Mouse (Mus musculus): ENCODE results near the gene Angptl8.
"Not testable (repeated sequence)": the region's sequence is repeated elsewhere in the genome, so short reads cannot be mapped to it uniquely, and the experiment has no call there.

Gene Angptl8

GRCm38 (mm10) chr9:21835258-21835912, at the start of gene Angptl8:
Angptl8 (plus strand) TSS chr9:21835510.
- no peak for DNase-seq (ENCODE audit: low read depth)

DNA sequence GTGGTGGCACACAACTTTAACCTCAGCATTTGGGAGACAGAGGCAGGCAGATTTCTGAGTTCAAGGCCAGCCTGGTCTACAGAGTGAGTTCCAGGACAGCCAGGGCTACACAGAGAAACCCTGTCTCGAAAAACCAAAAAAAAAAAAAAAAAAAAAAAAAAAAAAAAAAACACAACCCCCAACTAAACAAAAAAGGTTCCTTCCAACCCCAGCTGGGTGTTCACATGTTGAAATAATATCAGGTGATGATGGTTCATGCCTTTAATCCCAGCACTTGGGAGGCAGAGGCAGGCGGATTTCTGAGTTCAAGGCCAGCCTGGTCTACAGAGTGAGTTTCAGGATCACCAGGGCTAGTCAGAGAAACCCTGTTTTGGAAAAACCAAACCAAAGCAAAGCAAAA, 49.0 kb upstream of the Angptl8 start:
- DNase-seq (ENCODE audit: low read depth), result not testable (repeated sequence)

GRCm38 (mm10) chr9:21786906-21787305, 48.4 kb upstream of the Angptl8 start:
- DNase-seq (ENCODE audit: low read depth), result peak; percentile 37

DNA sequence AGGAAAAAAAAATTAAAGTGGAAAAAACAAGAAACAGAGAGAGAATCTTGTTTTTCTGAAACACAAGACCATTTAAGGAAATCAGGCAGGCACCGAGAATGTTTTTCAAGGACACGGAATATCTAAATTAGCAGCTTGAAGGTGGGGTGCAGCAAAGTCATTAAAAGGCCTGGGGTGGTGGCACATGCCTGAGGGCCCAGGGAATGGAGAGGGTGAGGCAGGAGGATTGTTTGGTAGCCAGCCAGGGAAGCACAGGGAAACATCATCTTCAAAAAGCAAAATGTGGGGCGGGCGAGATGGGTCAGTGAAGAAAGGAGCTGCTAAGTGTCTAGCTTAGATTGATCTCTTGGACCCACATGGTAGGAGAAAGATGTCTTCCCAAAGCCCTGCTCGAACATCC, 47.7 kb upstream of the Angptl8 start:
- DNase-seq (ENCODE audit: low read depth), result no peak

GRCm38 (mm10) chr9:21788234-21788633, 47.1 kb upstream of the Angptl8 start:
- DNase-seq (ENCODE audit: low read depth), result no peak

DNA sequence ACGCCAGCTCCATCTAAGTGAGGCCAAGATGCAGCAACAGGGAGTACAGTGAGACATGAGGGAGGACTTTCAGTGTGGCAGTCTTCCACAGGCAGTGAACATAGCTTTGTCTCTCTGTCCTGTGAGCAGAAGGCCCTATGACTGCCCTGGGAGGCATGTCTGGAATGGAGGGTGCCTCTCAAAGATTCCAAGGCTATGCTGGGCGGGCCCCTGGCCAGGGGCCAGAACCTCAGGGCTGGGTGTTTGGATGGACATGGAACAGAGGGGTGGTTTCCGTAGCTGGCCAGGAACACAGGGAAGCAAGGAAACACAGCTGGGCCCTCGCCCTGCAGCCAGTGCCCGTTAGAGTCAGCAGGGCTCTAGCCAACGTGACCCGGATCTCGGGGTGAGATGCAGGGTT, 43.4 kb upstream of the Angptl8 start:
- no peak for DNase-seq (ENCODE audit: low read depth)

GRCm38 (mm10) chr9:21792644-21793043, 42.7 kb upstream of the Angptl8 start:
- no peak for DNase-seq (ENCODE audit: low read depth)

DNA sequence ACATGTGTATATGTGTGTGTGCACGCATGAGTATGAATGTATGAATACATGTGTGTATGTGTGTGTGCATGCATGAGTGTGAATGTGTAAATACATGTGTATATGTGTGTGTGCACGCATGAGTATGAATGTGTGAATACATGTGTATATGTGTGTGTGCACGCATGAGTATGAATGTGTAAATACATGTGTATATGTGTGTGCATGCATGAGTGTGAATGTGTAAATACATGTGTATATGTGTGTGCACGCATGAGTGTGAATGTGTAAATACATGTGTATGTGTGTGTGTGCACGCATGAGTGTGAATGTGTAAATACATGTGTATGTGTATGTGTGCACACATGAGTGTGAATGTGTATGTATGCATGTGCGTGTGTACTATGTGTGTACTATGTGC, 41.8 kb upstream of the Angptl8 start:
- not testable (repeated sequence) for DNase-seq (ENCODE audit: low read depth)

DNA sequence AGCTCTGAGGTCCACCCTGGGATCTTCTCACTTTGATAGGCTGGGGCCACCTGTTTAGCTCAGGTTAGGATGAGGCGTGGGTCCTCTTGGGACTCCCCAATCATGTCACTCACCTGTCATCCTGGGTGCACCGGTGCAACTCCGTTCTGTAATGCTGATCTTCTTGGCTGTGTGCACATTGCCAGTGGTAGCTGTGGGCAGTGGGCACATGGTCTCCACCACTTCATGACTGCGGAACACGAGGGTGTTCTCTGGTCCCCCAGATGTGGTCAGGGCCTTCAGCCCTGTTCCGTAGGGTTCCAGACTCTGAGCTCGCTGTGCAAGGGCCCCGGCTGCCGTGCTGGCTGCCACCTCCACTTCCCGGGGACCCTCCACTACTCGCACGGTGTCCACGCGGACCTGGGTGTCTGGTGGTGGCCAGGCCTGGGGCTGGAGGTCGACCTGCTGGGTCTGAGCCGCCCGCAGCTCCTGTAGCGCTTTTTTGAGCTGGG, 40.9 kb upstream of the Angptl8 start:
- DNase-seq (ENCODE audit: low read depth), result no peak

DNA sequence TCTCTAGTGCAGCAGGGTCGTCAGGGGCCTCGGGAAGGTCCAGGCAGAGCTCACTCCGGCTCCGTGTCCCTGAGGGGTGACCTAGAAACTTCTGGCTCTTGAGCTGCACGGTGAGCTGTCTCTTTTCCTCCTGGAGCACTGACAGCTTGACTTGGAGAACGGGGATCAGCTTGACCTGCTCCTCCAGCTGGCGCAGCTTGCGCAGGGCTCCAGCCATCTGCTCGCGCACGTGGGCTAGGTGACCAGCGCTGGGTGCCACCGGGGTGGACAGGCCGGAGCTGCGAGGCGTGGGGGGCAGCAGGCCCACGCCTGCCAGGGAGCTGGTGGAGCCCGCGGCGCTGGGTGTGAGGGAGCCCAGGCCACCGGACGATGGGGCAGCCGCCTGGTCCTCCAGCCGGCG, 40.4 kb upstream of the Angptl8 start:
- no peak for DNase-seq (ENCODE audit: low read depth)

GRCm38 (mm10) chr9:21795579-21795978, 39.7 kb upstream of the Angptl8 start:
- DNase-seq (ENCODE audit: low read depth), result no peak

DNA sequence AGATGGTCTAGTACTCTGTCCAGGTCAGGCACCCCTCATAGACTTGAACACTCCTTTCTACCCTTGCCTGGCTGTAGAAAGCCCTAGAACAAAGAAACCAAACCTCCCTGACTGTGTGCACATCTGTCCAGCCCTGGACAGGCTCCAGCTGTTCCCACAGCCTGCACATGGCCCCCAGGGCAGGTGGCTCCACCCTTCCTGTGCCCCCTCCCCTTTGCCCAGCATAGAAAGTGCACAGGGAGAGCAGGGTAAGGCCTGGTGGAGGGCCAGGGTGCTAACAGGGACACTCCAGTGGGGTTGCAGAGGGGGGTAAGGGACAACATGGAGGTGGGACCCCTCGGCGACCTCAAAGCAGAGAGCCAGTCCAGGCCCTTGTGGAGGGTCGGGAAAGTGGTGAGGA, 39.1 kb upstream of the Angptl8 start:
- DNase-seq (ENCODE audit: low read depth), result no peak

DNA sequence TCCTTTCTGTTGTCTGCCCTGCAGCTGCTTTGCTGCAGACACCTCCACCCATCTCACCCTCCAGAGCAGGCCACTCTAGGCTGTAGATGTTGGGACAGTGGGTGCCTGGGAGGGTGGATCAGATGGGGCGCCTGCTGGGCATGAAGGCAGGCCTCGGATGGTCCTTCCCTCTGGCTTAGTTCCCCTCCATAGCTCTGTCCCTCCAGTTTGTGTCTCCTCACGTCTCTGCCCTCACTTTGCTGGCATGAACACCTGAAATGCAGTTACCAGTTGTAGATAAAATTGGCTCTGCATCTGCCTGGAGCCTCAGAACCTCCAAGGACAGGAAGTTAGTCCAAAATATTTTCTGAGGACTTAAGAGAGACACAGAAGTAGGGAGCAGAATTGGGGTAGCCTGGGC, 38.4 kb upstream of the Angptl8 start:
- no peak for DNase-seq (ENCODE audit: low read depth)

- DNase-seq (ENCODE audit: low read depth), result no peak
Measured at GRCm38 (mm10) chr9:21797921-21798344, 37.4 kb upstream of the Angptl8 start.

- peak; percentile 35 for DNase-seq (ENCODE audit: low read depth)
Measured at GRCm38 (mm10) chr9:21798345-21799009, 36.8 kb upstream of the Angptl8 start, which contains the start of gene Kank2. Kank2 (minus strand) TSS chr9:21798744.

GRCm38 (mm10) chr9:21799010-21799350, 36.3 kb upstream of the Angptl8 start:
- DNase-seq (ENCODE audit: low read depth), result no peak

GRCm38 (mm10) chr9:21801121-21801520, 34.2 kb upstream of the Angptl8 start:
- no peak for DNase-seq (ENCODE audit: low read depth)

DNA sequence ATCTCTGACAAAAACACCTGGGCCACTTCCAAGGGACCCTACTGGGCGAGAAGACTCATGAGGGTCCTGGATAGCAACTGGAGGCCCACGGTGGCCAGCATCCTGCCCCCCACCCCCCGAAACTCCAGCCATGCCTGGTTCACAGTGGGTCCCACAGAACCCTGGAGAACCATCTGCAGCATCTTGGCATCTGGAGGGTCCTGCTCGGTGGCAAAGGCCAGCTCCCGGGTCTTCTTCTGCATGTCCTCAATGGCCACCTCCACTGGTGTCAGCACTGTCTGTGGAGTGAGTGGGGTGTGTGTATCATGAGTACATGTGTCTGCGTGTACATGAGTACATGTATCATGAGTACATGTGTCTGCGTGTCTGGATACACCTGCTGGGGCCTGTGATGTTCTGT, 33.7 kb upstream of the Angptl8 start:
- no peak for DNase-seq (ENCODE audit: low read depth)

DNA sequence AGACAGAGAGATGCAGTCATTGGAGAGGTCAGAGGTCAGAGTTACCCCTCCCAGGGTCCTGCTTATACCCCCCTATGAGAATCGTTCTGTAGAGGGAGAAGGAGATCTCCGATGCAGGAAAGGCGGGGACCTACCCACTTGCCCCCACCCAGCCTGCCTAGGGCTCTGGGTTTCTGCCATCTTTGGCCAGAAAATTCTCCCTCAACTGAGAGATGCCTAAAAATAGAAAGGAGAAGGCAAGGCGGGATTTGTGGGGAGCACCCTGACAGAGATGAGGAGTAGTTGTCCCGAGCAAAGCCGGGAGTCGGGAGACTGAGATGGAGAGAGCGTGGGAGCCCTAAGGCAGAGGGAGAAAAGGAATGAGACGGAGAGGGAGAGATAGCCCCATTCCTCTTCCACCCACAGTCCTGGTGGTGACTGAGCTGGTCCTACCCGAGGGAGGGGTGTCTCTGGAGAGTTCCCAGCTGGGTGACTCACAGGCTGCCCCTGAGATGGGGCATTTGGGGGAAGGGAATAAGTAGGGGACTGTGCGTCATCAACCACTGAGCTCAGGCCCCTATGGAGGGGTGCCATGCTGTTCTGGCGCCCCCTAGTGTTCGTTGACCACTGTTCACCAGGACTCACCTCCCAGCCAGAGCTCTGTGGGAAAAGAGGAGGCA, 31.2 kb upstream of the Angptl8 start:
- peak; percentile 83 for DNase-seq (ENCODE audit: low read depth)

DNA sequence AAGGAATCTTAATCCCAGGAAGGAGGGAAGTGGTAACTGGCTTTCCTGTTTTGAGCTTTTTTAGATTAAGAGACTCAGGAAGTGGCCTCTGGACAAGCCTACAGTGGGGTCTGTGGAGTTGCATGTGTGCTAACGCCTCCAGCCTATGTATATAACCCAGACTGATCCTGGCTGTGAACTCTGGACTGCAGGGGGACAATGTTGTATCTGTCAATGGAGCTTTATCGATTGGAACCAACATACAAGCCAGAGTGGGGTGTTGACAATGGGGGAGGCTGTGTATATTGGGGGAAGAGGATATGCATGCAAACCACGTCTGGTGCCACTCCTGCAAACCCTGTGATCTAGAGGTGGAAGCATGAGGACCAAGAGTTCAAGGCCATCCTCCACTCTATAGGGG, 28.9 kb upstream of the Angptl8 start:
- no peak for DNase-seq (ENCODE audit: low read depth)

- DNase-seq (ENCODE audit: low read depth), result no peak
Measured at GRCm38 (mm10) chr9:21806976-21807375, 28.3 kb upstream of the Angptl8 start.

- no peak for DNase-seq (ENCODE audit: low read depth)
Measured at GRCm38 (mm10) chr9:21808561-21808960, 26.7 kb upstream of the Angptl8 start.

GRCm38 (mm10) chr9:21811170-21811569, 24.1 kb upstream of the Angptl8 start:
- DNase-seq (ENCODE audit: low read depth), result no peak
